Mouse (Mus musculus): ENCODE data around the gene Bmyc.

DNA sequence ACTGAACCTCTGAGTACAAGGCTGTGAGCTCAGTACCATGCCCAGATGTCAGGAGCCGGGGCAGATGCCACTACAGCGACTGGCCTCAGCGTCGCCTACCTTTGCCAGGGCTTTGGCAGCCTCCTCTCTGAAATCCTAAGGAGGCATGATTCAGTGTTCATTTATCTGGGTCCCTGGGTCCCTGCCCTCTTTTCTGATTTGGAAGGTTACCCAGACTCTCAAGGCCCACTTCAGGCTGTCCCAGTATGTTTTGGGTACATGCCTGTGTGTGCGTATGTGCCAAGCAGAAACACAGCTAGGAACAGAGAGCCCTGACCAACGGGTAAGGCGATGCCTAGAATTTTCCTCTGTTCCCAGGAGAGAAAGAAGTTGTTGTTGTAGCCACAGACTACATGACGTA lies 46.3 kb upstream of the Bmyc start:
- TF ChIP-seq CTCF (IDR thresholded peaks at IDR 0.05; ENCODE audit: extremely low read depth, insufficient read depth, low read length) = no peak
- TF ChIP-seq POLR2A (IDR thresholded peaks at IDR 0.05; ENCODE audit: extremely low read depth, insufficient read depth, low read length) = no peak

Data from cortical plate, adult 2 months (tissue).